Mouse (Mus musculus) liver (tissue): ENCODE data around the gene Zmynd12.

ENCODE experiments used
- DNase-seq: peaks from one replicate; pipeline ENCODE4 v3.0.0-alpha.2; 2020; ENCODE audit warnings: mixed read lengths

Gene Zmynd12

DNA sequence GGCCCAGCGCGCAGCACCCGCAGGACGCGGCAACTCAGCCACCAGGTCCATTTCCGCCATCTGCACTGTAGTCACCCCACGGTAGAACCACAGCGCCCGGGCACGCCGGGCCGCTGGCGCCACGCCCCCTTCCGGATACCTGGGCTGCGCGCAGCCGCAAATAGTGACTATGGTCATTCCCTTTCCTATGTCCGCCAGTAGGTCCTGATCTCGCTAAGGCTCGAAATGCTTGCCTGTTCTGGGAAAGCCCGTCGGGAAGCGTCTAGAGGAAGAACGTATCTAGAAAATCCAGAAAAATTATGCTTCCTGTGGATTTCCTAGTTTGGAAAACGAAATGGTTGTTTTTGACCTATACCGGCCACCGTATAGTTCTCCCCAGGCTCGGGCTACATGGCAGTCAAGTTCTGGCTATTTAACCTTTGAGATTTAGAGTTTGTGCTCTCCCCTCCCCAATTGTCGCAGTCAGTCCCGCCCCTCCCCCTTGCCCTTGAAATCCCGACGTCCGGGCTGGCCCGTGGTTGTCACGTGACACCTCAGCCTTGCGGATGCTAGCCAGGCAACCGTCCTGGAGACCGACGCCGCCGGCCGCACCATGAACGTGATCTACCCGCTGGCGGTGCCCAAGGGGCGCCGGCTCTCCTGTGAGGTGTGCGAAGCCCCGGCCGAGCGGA is at the start of gene Zmynd12, which contains the start of gene Ppcs:
TSS of gene Zmynd12 (plus strand) at position 521 of the 671 bp plus-strand sequence.
TSS of gene Ppcs (minus strand) at position 127 of the 671 bp plus-strand sequence.
- peak; percentile 92 for DNase-seq

DNA sequence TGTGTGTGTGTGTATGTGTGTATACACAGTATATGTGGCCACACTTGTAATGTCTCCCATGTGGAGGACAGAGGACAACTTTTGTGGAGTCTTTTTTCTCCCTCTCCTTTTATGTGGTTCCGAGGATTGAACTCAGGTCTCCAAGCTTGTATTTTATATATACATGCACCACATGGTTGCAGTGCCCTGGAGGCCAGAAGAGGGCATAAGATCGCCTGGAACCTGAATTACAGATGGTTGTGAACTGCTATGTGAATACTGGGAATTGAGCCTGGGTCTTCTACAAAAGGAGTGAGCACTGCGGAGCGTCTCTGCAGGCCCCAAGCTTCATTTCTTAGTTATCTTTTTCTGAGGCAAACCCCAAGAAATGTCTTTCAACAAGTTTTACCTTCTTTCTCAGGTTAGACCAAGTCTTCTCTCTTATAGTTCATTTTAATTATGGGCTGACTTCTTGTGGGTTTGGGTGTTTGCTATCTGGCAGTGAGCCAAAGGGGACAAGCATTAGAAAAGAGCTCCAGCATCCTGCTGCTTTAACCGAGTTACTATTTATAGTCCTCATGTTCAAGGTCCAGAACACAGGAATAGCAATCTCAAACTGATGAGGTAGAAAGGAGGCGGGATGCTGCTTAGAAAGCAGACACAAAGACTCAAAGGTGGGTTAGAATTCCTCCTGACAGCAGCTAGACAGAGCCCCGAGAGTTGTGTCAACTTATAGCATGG is 41.0 kb upstream of the Zmynd12 start:
- no peak for DNase-seq

DNA sequence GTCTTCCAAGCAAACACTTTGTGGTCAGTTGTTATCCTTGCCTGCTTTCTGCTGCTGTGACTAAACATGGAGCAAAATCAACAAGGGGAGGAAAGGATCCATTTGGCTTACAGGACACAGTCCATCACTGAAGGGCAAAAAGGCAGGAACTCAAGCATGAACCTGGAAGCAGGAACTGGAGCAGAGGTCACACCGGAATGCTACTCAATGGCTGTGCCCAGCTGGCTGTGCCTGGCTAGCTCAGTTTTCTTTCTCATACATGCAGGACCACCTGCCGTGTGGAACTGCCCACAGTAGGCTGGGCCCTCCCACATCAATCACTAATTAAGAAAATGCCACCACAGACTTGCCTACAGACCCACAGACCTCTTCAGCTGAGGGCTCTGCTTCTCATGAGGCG is 33.4 kb upstream of the Zmynd12 start:
- no peak for DNase-seq

DNA sequence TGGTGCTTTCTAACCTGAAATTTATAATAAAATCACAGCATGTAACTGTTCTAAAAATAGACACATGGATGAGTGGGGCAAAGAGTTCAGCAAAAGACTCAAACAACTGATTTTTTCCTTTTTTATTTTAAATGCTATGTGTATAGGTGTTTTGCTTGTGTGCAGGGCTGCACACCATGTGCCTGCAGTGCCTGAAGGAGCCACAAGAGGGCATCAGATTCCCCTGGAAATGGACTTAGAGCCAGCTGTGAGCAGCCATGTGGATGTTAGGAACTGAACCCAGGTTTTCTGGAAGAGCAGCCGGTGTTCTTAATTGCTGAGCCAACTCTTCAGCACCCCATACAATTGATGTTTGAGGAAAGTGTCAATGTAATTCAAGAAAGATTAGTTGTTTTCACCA is 32.2 kb upstream of the Zmynd12 start:
- DNase-seq = peak; percentile 55

DNA sequence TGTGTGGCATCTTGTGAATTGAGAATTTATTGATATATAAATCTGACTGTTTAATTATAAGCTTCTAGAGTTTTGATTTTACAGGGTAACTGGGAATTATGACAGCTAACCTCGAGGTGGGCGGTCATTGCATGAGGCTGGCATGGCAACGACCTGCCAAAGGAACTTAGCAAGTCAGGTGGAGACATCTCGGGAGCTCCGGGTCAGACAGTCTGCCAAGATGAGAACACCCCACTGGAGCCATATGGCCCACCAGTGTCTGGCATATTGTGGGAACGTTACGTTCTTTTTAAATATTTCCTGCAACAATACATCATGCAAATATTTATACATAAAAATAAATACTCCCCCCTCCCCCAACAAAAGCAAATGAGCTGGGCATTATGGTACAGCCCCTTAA is 23.9 kb upstream of the Zmynd12 start:
- DNase-seq = no peak

DNA sequence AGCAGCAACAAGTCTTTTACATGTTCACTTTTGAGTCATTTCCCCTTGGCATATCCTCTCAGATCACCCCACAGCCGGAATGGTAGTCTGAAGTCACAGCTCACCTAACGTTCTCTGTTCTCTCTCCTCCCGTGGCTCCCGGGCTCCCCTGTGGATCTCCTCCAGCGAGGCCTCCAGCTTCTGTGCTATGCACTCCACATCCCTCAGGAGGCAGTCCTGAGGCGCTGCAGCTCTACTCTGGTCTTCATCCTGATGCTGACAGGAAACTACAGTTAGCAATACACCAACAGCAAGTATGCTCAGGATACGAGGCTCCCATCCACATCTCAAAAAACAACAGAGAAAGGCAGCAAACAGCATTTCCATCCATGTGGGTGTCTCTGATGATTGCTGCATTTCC is 21.7 kb upstream of the Zmynd12 start:
- DNase-seq = no peak

DNA sequence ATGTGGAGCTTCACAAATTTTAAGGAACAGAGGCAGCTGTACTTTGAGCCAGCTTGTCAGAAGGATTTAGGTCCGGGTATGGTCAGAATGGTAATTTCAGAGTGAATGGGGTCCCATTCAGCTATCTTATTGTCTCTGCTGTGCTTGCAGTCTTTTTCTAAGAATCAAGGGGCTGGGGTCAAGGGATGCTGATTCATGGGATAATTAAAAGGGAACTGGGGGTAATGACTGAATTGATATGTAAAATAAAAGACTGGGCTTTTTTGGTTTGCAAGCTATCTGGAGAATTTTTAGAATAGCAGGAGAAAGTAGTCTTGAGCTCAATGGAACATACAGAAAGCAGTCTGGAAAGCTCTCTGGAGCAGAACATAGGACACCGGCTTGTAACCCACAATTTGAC is 19.2 kb upstream of the Zmynd12 start:
- no peak for DNase-seq

DNA sequence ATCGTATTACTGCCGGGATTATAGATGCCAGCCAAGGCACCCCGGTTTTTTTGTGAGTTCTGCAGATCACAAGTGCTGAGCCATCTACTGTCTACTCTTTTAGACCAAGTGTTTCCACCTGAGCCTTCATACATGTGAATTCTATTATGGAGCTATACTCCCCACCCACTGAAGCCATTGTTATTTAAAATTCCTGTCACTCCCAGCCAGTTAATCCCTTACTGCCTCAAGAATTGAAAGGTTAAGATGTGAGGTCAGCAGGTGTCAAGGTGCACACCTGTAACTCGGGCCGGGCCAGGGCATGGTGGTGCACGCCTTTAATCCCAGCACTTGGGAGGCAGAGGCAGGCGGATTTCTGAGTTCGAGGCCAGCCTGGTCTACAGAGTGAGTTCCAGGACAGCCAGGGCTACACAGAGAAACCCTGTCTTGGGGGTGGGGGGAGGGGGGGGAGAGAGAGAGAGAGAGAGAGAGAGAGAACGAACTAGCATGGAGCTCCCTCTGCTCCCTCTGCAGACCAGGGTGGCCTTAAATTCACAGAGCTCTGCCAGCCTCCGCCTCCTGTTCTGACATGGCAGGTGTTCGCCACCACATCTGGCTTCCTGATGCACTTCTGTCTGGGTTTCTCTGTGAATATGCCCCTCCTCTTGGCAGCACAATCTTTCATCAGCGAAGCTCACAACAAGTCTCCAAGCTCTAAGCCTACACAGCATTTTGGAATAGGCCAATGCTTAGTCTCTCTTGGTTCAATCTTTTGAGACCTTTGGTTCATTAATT is 10.6 kb upstream of the Zmynd12 start:
- DNase-seq = no peak

DNA sequence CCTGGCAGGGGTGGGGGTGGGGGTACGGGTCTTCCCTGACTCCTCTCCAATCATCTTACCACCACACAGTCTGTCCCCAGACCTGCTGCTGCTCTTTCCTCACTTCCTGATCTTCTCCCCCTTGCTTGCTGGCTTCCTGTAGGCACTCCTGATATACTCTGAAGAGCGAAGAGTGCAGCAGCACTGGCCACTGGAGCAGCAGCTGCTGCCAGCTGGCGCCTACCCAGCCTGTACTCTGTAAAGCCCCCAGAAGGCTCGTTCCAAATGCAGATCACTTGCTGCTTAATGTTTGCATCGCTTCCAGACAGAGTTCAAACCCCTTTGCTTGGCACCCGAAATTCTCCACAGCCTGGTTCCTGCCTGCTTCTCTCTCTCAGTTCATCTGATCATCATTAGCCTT is 9.8 kb upstream of the Zmynd12 start:
- DNase-seq = no peak

DNA sequence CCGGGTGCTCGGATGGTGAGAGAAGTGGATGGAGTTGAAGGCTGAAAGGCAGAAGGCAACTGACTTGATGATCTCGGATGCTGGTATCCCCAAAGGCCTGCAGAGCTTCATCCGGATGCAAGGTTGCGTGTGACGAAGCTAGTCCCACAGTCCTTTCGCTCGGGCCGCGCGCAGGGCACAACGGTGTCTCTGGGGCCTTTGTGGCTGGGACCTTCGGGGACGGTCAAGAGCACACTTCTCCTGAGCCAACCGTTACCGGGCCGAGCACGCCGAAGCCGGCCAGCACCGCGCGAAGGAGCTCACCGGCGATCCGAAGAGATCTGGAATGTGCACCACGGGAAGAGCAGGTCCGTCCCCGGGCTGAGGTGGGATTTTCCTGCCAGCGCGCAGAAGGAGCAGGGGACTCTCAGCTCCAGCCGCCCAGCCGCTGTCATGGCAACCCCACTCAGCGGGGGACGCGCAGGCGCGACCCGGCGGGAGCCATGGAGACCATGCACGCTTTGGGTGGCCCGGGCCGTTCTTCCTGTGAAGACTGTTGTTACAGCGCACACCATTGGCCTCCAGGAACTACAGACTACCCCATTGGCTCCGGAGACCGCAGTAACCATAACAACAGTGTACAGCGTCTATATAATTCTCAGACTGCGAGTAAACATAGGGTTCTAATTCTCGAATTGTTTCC is 7.4 kb upstream of the Zmynd12 start, which contains the start of gene Ccdc30:
TSS of gene Ccdc30 (minus strand) at position 450 of the 682 bp plus-strand sequence.
- peak; percentile 81 for DNase-seq

DNA sequence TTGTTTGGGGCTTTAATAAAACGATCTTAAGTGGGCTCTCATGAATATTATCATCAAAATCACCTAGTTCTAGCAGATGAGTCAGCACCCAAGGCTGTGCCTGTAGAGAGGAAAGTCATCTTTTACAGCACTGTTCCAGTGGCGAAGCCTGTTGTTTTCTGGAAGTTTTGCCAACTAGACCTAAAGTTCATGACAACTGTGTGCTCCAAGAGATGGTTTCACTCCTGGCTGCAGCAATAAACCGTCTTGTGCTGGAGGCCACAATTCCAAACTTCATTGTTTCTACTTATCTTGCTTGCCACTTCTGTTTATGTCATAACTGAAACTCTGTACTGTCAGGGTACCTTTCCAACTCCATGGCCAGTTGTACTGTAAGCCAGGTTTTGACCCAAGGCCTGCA is 5.3 kb upstream of the Zmynd12 start:
- DNase-seq = no peak

DNA sequence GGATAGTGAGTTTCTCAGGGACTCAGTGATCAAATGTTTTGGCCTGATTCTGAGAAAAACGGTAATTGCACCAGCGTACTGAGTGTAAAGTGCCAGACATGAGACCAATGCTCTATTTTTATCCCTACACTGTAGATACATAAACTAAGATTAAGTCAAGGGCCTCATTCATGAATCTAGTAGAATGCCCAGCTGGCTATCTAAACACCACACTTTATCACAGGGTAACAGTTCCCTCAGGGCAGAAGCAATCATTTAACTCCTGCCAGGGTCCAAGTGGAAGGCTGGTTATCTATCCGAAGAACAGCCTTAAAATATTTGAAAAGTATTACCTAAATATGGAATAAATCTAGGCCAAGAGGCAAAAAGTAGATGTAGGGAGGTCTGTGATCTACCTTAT is 4.7 kb upstream of the Zmynd12 start:
- no peak for DNase-seq

DNA sequence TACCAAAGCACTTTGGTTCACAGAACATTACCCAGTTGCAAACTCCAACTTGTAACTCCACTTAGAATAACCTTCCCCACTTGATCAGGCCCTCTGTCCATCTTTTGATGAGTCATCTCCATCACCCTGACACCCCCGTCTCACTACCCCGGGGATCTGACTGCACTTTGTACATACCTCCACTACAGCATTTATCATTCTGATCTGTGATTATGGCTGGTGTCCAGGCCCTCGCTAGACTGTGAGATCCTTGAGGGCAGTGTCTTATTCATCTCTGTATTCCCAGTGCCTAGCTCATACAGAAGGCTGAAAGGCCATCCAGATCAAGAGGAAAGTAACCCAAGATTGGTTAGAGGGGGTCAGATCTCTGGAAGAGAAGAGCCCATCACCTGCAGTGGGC is 1.4 kb upstream of the Zmynd12 start:
- DNase-seq = no peak

DNA sequence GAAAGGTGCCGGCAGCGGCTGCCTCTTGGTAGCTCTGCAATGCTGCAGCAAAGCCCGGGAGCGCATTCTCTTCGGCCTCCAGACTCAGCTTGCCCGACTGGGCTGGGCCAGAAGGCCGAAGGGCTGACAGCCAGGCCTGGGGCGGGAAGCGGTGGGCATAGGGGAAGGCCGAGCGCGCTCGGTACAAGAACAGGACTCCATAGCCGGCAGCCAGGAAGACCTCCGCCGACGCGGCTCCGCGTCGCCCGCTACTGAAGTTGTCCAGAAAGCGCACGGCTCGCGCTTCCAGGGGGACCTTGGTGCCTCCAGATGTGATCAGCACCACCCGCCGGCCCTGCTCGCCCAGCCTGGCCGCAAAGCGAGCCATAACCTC is 707 bp upstream of the Zmynd12 start:
- no peak for DNase-seq

DNA sequence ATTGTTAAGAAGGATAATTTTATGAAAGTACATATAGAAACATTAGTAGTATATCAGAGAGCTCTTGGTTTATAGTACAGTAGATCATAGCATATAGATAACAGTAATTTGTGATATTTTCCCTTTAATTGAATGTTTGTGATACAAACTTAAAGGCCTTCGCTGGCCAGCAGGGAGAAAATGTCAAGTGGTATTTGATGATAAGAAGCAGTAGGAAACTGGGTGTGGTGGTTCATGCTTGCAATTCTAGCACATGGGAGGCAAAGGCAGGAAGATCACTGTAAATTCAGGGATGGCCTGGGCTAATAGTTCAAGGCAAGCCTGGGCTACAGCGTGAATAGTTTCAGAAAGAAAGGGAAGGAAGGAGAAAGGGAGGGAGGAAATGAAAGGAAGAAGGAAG is 2.5 kb downstream of the Zmynd12 start:
- peak; percentile 55 for DNase-seq

DNA sequence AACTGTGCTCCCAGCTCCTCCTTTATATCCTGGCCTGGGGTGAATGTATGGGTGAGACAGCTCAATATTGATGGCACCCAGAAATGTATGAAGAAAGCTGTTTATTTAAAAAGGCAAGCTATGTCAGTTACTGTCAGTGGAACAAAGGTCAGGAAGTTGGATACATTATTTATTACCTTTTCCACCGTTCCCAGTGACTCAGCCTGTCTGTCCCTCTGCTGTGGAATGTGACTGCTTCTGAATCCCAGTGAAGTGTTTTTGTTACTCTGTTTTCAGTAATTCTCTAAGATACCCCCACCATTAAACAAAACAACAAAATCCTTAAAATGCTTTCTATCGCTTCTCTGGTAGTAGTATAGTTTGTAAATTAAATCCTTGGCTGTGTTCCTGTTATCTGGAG is 3.0 kb downstream of the Zmynd12 start:
- DNase-seq = no peak

DNA sequence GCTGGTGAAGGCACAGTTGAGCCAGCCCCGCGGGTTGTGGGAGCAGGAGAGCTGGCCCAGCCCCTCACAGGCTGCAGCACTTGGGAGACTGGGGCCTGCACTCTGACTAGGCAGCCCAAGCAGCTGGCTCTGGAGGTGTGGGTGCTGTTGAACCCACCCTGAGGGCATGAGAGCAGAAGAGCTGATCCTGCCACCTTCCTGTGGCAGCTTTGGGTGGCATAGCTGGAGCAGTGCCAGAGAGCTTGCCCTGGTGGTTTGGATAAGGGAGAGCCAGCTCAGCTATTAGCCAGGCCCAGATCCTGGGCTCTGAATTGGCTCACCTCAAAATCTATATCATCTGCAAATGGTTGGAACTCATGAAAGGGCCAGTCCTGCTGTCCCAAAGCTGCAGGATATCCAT is 5.1 kb downstream of the Zmynd12 start:
- DNase-seq = no peak

DNA sequence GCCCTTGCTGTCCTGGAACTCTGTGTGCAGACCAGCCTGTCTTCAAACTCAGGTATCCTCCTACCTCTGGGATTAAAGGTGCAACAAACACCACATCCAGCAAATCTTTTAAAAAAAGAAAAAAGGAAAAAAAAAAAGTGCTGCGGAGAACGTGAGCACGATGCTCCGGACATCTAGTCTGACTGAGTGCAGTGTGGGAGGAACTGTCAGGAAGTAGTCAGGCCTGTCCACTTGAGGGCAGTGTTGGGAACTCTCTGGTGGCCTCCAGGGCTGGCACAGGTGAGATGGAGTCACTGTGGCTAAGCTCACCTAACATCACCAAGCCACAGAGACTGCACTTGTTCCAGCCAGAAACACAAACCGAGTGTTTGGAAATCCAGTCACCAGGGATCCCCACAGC is 8.1 kb downstream of the Zmynd12 start:
- DNase-seq = peak; percentile 58

DNA sequence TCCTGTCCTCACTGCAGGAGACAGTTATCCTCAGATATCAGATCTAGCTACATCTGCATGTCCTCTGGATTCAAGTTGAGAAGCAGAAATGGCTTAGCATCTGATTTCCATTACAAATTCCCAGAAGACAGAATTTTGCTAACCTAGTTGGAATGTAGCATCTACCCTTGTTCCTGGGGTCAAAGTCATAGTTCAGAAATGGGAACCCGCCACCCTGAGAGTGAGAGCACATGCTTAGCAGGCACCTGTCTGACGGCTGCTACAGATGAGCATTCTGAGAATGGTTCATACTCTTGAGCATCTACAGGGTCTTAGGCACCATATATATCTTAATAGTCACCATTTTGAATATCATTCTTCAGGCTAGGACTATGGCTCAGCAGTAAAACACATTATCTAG is 15.3 kb downstream of the Zmynd12 start:
- no peak for DNase-seq

DNA sequence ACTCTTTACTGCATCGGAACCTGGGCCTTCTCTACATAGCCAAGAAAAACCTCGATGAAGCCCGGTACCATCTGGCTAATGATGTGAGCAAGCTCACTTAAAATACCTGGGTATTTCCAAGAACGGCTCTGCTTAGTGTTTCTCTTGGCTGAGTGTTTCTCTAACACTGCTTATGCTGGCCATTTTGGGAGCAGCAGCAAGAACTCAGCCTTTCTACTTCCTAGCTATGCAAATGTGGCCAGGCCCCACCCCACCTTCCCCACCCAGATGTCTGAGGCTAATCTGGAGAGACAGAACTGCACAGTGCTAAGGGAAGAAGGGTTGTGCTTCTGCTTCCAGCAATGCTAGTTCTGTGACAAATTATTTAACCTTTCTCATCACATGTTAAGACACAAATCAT is 19.2 kb downstream of the Zmynd12 start:
- DNase-seq = peak; percentile 36

DNA sequence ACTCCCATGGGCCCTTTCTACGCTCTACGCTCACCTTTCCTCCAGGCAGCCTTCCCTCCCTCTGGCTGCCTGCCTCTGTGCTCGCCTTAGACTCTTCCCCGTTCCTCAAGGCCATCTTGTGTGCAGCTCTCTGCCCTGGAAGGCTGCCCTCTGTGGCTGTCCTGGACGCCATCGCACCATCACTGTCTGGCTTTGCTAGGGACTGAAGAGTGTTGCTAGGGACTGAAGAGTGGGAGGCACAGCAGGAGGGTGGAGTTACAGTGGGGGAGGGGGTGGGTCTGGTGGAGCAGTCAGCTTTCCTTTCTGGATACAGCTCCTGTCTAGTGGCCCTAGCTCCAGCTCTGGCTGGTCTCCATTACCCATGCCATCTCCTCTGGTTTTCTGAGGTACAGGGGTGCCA is 19.9 kb downstream of the Zmynd12 start:
- no peak for DNase-seq

DNA sequence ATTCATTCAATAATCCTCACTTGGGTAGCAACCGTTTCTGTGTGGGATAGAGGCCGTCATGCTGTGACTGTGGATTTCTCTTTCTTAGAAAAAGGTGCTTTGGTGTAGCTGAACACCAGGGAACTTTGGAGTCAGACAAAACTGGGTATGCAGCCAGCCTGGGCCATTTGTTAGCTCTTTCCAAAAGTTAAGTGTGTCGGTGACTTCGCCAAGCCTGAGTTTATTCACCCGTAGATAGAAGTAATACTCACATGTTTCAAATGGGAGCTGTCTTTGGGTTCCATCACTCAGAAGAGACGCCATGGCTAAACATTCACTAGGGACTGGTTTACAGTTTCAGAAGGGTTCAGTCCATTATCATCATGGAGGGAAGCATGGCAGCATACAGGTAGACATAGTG is 24.6 kb downstream of the Zmynd12 start:
- no peak for DNase-seq

DNA sequence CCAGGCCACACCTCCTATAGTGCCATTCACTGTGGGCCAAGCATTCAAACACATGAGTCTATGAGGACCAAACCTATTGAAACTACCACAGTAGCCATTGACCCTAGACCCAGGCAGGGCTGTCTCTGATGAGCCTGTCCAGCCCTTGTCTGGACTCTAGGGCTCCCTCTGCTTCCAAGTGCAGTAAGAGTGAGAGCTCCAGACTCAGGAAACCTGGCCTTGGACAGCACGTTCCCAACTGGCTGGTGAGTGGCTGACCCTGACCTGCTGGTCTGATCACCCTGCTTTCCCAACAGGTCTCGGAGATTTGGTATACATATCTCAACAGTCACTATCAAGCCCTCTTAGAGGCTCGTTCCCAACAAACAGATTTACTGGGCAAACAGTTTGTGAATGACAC is 25.2 kb downstream of the Zmynd12 start:
- DNase-seq = no peak
